Mouse (Mus musculus) heart, embryonic 12.5 days (tissue): Measurements from ENCODE around the gene Lonrf2. TPM values are rescaled to one million over a fixed set of nuclear protein-coding genes. Genes with fewer than 3 reads are reported as not detected.
A peak's percentile ranks its signal among the peaks of the same experiment; 100 is the strongest.

ENCODE experiments used
- ATAC-seq: fragments of 200-750 bp; cut with Nextera tagmentation; 2 replicates; pipeline ENCODE4 v1.8.0; 2017; ENCODE audit warnings: moderate TSS enrichment, moderate library complexity; ENCODE audit not compliant: insufficient number of reproducible peaks, low FRiP score
- H3K27ac ChIP-seq: fragments of 300-500 bp; sonication (generic); 2 replicates; pipeline ENCODE4 v1.5.1; 2016; ENCODE audit warnings: mild to moderate bottlenecking, moderate library complexity; ENCODE audit not compliant: poor library complexity, severe bottlenecking
- H3K27me3 ChIP-seq: fragments of 300-500 bp; sonication (generic); replicated peaks from 2 replicates; pipeline ENCODE4 v1.6.1; 2016; ENCODE audit warnings: mild to moderate bottlenecking, moderate library complexity
- H3K36me3 ChIP-seq: fragments of 300-500 bp; sonication (generic); 2 replicates; pipeline ENCODE4 v1.6.1; 2016; ENCODE audit warnings: mild to moderate bottlenecking, moderate library complexity
- H3K4me1 ChIP-seq: fragments of 300-500 bp; sonication (generic); replicated peaks from 2 replicates; pipeline ENCODE4 v1.6.1; 2016; ENCODE audit warnings: mild to moderate bottlenecking
- H3K4me2 ChIP-seq: fragments of 300-500 bp; sonication (generic); 2 replicates; pipeline ENCODE4 v1.6.1; 2016; ENCODE audit warnings: mild to moderate bottlenecking, moderate library complexity
- H3K4me3 ChIP-seq: fragments of 300-500 bp; sonication (generic); 2 replicates; pipeline ENCODE4 v1.5.1; 2016; ENCODE audit warnings: mild to moderate bottlenecking
- H3K9ac ChIP-seq: fragments of 300-500 bp; sonication (generic); 2 replicates; pipeline ENCODE4 v1.6.1; 2016; ENCODE audit warnings: mild to moderate bottlenecking, moderate library complexity
- H3K9me3 ChIP-seq: fragments of 300-500 bp; sonication (generic); replicated peaks from 2 replicates; pipeline ENCODE4 v1.6.1; 2016; ENCODE audit warnings: mild to moderate bottlenecking, moderate library complexity
- WGBS: fragments of 180-500 bp; shearing (Covaris S2); methylation state at CpG from one replicate; pipeline ENCODE4 v1.1.7; 2016; 5-methylcytosine and 5-hydroxymethylcytosine counted together
- polyA plus RNA-seq: library from polyadenylated mRNA; unstranded; fragments of >200 nt; fragmentation: Nextera tagmentation; extraction: Ambion mirVana; gene quantifications from 2 replicates; pipeline ENCODE4 v1.2.1, GENCODE M21; 2016

Lonrf2 gene
- polyA plus RNA-seq, 1 experiment from 2014 or later, result 1.0 TPM

DNA sequence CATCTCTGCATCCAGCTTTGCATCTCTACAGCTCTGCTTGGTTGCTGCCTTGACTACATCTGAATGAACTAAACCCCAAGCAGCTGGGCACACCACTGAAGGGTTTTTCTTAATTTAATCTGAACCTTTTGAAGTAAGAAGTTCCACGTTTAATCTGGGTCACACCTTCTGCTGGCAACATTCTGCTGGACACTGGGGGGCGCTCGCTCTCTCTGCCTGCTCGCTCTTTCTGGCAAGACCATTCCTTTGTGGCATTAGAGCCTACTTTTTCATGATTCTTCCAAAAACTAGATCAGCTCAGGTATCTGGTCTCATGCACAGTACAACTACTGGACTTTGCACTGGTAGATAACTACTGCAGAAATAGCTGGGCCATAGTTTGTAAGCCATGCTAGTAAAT, 25.7 kb upstream of the Lonrf2 start:
- 9% methylated on average over 4 of the region's 4 CpGs for WGBS

DNA sequence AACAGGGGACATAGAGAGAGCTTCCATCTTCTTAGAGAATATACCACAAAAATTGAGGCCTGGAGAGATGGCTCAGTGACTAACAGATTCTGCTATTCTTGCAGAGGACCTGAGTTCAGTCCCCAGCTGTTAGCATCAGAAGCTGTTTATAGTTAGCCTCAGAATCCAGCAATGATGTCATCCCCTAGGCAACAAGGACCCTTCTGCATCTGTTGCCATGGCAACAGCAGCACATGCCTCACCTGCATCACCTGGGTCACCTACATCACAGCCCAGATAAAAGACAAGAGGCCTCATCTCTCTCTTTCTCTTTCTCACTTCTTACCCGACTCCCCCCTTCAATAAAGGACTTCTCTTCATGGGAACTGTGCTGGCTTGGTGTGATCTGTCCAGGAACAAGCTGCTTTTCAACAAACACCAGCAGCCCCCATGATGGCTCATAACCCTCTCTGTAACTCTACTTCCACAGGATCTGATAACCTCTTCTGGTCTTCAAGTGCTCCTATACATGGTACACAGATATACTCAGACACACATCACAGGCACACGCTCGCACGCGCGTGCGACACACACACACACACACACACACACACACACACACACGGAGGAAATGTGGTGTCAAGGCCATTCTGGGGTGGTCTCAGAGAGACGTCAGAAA, 24.5 kb upstream of the Lonrf2 start:
- WGBS, result 81% methylated on average over 9 of the region's 9 CpGs
- Histone ChIP-seq H3K4me3 (no peak overlapping the region), H3K9ac (no peak overlapping the region), H3K27me3 (0 out of 2 replicates have a peak, but pooled peaks cover 5% of the 10 kb centered on the region), H3K27ac (no peak overlapping the region), H3K36me3 (no peaks in the 10 kb centered on the region), H3K4me2 (no peak overlapping the region), H3K9me3 (no peaks in the 10 kb centered on the region), H3K4me1 (no peaks in the 10 kb centered on the region)
- no peak for ATAC-seq

More for the DNA sequence above, 25.7 kb upstream of the Lonrf2 start:
- H3K4me2 ChIP-seq, result no peak overlapping the region
- no peaks in the 10 kb centered on the region for H3K9me3 ChIP-seq
- H3K27ac ChIP-seq, result no peak overlapping the region
- no peak overlapping the region for H3K9ac ChIP-seq
- H3K4me1 ChIP-seq, result no peaks in the 10 kb centered on the region
- no peak for ATAC-seq
- no peaks in the 10 kb centered on the region for H3K36me3 ChIP-seq
- 0 out of 2 replicates have a peak, but pooled peaks cover 5% of the 10 kb centered on the region for H3K27me3 ChIP-seq
- H3K4me3 ChIP-seq, result no peak overlapping the region

DNA sequence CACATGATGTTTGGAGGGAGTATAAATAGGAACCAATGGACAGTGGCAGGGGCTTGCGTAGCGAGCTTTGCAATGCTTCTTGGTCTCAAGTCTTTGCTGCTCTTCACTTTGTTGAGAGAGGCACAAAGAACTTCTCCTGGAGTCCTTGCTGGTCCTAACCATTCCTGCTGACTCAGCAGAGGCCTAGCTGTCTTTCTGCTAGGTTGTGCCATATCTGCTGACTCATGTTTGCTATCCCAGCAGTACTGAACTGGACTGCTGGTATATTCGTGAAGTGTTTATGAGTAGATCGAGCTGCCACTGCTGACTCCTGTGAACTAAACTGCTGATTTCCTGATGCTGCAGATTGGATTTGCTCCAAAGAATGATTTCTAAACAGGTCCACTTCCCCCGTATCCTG, 23.7 kb upstream of the Lonrf2 start:
- H3K9ac ChIP-seq, result no peak overlapping the region
- no peak overlapping the region for H3K4me3 ChIP-seq
- H3K4me2 ChIP-seq, result no peak overlapping the region
- H3K27ac ChIP-seq, result no peak overlapping the region
- WGBS, result 76% methylated on average over 5 of the region's 5 CpGs
- H3K27me3 ChIP-seq, result 0 out of 2 replicates have a peak, but pooled peaks cover 5% of the 10 kb centered on the region
- H3K36me3 ChIP-seq, result no peaks in the 10 kb centered on the region
- peak; percentile 67; the same call in 1 of the 2 replicates for ATAC-seq
- H3K9me3 ChIP-seq, result no peaks in the 10 kb centered on the region
- H3K4me1 ChIP-seq, result no peaks in the 10 kb centered on the region

DNA sequence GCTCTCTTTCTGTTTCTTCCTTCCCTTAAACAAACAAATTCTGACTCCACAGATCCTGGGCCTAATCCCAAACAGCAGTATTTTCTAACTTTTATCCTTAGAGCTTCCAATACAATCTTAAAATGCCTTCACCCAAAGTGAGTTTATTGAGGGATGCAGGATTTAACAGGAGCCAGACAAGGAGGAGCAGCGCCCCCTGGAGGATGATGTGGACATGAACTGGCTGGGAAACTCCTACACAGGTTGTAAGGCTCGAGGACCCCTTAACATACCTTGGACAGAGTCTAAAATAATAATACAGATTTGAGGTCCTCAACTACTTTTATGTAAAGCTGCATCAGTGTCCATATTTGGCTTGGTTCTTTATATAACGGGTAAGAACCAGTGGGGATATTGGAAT, 19.7 kb upstream of the Lonrf2 start:
- H3K4me1 ChIP-seq, result no peaks in the 10 kb centered on the region
- H3K27me3 ChIP-seq, result peaks cover 5% of the 10 kb centered on the region; the same call in 1 of the 2 replicates
- 12% methylated on average over 3 of the region's 3 CpGs for WGBS
- no peaks in the 10 kb centered on the region for H3K9me3 ChIP-seq
- H3K27ac ChIP-seq, result no peak overlapping the region
- H3K9ac ChIP-seq, result no peak overlapping the region
- no peak for ATAC-seq
- H3K4me3 ChIP-seq, result no peak overlapping the region
- no peaks in the 10 kb centered on the region for H3K36me3 ChIP-seq
- no peak overlapping the region for H3K4me2 ChIP-seq

DNA sequence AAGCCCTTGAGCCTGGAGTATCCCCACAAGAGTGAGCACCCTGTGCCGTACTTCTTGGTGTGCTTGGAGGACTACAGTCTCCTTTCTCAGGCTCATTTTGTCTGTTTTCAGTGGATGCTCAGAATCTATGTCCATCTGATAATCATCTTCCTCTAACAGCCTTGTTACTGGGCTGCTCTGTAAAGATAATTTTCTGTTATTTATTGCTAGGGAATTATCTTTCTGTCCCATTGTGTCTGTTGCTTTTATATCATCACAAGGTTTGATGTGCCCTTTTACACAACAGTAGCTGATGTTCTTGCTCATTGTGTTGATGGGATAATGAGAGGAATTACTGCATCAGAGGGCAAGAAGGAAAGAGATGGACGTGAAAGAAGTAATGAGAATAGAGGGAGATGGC, 15.7 kb upstream of the Lonrf2 start:
- no peaks in the 10 kb centered on the region for H3K9me3 ChIP-seq
- no peak overlapping the region for H3K27ac ChIP-seq
- WGBS, result 66% methylated on average over 2 of the region's 2 CpGs
- H3K4me2 ChIP-seq, result no peak overlapping the region
- H3K4me1 ChIP-seq, result no peaks in the 10 kb centered on the region
- ATAC-seq, result no peak
- peaks cover 5% of the 10 kb centered on the region; the same call in 1 of the 2 replicates for H3K27me3 ChIP-seq
- H3K4me3 ChIP-seq, result no peak overlapping the region
- H3K36me3 ChIP-seq, result no peaks in the 10 kb centered on the region
- H3K9ac ChIP-seq, result no peak overlapping the region

DNA sequence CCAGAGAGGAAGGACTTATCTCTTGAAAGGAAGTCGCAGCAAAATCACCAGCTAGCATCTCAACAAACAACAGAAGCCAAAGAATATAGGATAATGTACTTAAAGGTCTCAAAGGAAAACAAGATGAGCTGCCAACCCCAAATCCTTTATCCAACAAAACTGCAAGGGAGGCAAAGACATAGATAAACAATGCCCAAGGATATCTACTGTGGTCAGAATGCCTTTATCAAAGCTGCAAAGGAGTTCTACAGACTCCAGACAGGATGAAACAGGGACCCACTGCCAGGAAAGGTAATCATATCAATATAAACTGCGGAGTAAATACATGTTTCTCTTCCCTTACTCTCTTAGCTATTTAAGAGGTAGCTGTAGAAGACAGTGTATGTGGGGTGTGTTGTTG, 14.1 kb upstream of the Lonrf2 start:
- 57% methylated on average over 2 of the region's 2 CpGs for WGBS

DNA sequence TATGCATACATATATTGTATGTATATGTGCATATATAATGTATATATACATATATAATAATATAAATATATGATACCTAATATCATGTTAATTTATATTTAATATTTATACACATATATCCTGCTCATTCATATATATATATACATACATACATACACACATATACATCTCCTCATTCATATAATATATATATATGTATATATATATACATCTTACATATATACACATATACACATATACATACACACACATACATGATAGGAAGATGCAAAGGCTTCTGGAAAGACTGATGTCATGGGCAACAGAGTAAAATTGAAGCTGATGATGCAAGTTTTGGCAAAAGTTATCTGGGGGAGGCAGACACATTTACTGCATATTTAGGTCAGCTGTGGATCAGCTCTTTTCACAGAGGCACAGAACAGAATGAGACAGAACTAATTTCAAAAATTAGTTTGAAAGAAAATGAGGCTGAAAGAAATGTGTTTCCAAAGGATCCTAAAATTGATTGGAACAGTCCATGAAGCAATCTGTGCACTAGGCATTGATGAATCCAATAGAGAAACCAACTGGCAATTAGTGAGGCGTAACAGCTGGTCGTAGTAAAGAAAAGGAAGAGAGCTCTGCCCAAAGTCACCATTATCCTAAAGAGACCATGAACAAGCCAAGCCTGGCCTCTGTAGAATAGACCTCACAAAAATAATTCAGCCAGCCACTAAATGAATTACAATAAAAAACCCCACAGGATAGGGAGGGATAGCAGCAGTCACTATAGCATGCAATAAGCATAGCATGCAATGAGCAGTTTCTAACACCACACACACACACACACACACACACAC, 12.2 kb upstream of the Lonrf2 start:
- Histone ChIP-seq H3K27ac (no peak overlapping the region), H3K4me1 (no peaks in the 10 kb centered on the region), H3K9me3 (no peaks in the 10 kb centered on the region), H3K4me2 (no peak overlapping the region), H3K27me3 (peaks cover 8% of the 10 kb centered on the region; the same call in 1 of the 2 replicates), H3K4me3 (no peak overlapping the region), H3K9ac (no peak overlapping the region), H3K36me3 (no peaks in the 10 kb centered on the region)
- no peak for ATAC-seq
- 88% methylated on average over 2 of the region's 2 CpGs for WGBS

More for the DNA sequence above, 14.1 kb upstream of the Lonrf2 start:
- ATAC-seq, result no peak
- Histone ChIP-seq H3K36me3 (no peaks in the 10 kb centered on the region), H3K27ac (no peak overlapping the region), H3K4me1 (no peaks in the 10 kb centered on the region), H3K9me3 (no peaks in the 10 kb centered on the region), H3K9ac (no peak overlapping the region), H3K27me3 (peaks cover 8% of the 10 kb centered on the region; the same call in 1 of the 2 replicates), H3K4me2 (no peak overlapping the region), H3K4me3 (no peak overlapping the region)

DNA sequence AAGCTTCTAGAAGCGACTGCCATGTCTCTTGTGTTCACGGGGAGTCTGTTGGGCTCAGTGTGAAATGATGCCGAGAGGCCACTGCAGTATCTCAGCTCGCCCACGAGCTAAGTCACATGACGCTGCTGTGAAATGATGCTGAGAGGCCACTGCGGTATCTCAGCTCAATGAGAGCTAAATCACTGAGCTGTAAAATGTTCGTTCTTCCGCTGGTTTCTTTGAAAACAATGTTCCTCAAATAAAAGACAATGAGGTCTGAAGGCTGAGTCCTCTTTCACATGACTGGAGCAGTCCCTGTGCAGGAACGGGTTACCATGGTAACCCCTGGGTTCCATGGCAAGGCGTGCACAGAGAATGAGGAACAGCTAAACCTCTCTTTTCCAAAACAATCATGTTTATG, 11.5 kb upstream of the Lonrf2 start:
- Histone ChIP-seq H3K4me3 (no peak overlapping the region), H3K36me3 (no peaks in the 10 kb centered on the region), H3K4me2 (no peak overlapping the region), H3K9ac (no peak overlapping the region), H3K4me1 (no peaks in the 10 kb centered on the region), H3K27me3 (peaks cover 8% of the 10 kb centered on the region; the same call in 1 of the 2 replicates), H3K9me3 (no peaks in the 10 kb centered on the region), H3K27ac (no peak overlapping the region)
- ATAC-seq, result no peak
- 72% methylated on average over 11 of the region's 11 CpGs for WGBS

DNA sequence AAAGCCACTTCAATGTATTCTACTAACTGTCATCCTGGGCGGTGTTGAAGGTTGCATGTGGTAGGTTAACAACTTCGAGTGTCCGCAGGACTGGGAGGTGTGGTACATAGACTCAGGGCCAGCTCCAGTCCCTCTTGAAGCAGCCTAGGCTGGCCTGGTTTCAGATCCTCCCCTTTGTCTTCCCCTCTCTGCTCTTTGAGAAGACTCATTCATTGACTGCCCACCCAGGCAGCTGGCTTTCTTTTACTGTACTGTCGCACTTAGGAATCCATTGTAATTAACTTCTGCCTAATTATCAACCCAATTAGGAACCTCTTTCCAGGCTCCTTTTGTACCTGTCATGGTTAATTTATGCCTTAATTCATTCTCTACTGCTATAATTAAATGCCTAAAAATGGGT, 6.8 kb upstream of the Lonrf2 start:
- ATAC-seq, result no peak
- H3K9me3 ChIP-seq, result no peaks in the 10 kb centered on the region
- H3K4me3 ChIP-seq, result no peak overlapping the region
- 80% methylated on average over 4 of the region's 4 CpGs for WGBS
- H3K36me3 ChIP-seq, result no peaks in the 10 kb centered on the region
- H3K27ac ChIP-seq, result no peak overlapping the region
- no peak overlapping the region for H3K9ac ChIP-seq
- H3K4me1 ChIP-seq, result no peaks in the 10 kb centered on the region
- no peak overlapping the region for H3K4me2 ChIP-seq
- peaks cover 11% of the 10 kb centered on the region for H3K27me3 ChIP-seq

DNA sequence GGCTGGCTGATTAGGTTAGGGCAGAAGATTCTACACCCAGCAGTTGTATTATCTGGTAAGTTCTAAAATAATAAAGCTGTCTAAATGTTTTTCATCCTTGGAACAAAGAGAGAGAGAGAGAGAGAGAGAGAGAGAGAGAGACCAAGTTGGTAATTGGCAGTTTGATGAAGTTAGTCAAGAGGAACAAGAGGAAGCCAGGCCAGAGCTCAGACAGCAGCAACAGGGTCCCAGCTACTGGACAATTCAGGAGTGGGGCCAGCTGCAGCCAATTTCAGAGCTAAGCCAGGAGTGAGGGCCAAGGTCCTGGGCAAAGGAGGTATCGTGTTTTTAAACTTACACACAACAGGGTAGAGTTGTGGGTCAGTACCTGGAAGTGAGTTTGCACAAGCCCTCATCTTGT, 6.3 kb upstream of the Lonrf2 start:
- H3K9ac ChIP-seq, result no peak overlapping the region
- H3K4me1 ChIP-seq, result no peaks in the 10 kb centered on the region
- no peak for ATAC-seq
- no peak overlapping the region for H3K4me2 ChIP-seq
- H3K4me3 ChIP-seq, result no peak overlapping the region
- H3K27ac ChIP-seq, result no peak overlapping the region
- WGBS, result 83% methylated on average over 1 of the region's 1 CpGs
- no peaks in the 10 kb centered on the region for H3K9me3 ChIP-seq
- no peaks in the 10 kb centered on the region for H3K36me3 ChIP-seq
- peaks cover 15% of the 10 kb centered on the region for H3K27me3 ChIP-seq

DNA sequence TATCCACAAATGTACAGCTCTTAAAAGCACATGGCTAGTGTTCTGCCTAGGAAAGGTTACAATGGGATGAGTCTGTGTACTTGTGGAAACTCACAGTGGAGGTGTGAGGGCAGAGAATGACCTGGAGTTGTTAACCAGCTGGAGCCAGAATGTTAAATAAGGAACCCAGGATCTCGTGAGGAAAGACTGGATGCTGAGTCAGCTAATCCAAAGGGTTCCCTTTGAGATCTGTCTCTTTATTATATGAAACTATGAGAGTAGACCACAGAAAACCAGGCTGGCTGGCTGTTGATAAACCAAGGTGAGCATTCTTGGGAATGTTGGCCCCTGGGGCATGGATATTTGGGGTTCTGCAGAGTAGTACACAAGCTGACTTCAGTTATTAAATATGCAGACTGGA, 3.4 kb upstream of the Lonrf2 start:
- H3K4me1 ChIP-seq, result peaks cover 4% of the 10 kb centered on the region; the same call in 1 of the 2 replicates
- no peak overlapping the region for H3K9ac ChIP-seq
- WGBS, result 49% methylated on average over 1 of the region's 1 CpGs
- no peak overlapping the region for H3K4me2 ChIP-seq
- ATAC-seq, result no peak
- no peak overlapping the region for H3K27ac ChIP-seq
- H3K9me3 ChIP-seq, result no peaks in the 10 kb centered on the region
- peaks cover 36% of the 10 kb centered on the region for H3K27me3 ChIP-seq
- H3K4me3 ChIP-seq, result no peak overlapping the region
- no peaks in the 10 kb centered on the region for H3K36me3 ChIP-seq
